In the genomic region with DNA sequence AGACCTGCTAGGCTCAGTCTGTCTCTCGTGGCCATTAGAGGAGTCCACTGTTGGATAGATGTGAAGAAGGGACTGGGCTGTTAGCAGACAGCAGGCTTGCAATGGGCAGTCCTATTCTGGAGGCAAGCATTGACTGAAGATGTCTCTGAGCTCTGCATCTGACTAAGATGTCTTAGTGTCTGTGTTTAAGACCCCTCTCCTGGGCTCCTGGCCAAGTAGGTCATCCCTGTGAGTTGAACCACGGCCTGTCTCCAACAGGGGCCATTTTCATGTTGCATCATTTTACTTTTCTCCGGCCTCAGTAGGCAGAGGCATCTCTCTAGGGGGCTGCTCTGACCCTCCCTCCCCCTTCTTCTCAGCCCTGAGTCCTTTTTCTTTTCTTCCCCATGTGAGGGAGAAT, we compare ENCODE assay signal across 31 mouse cellular contexts. TPM values are rescaled to one million over a fixed set of nuclear protein-coding genes. Genes with fewer than 3 reads are reported as not detected.
DNase-seq lines count a peak whose midpoint lies in the region; ATAC-seq and TF ChIP-seq lines count a peak whose summit lies in the region.
"Had no signal": no experiment of that assay in that cellular context is flagged by ENCODE, and none has a peak within 500 bp of the region (broad histone marks: within the 10 kb centered on the region; RNA-seq: fewer than 3 reads in every experiment).

No protein-coding gene starts in this region.

- no peak for TF ChIP-seq CTCF in embryonic fibroblast, embryonic 13.5 days (IDR thresholded peaks at IDR 0.05; ENCODE audit: borderline replicate concordance, insufficient read depth, low read length)
- TF ChIP-seq CTCF in thymus, adult 2 months (IDR thresholded peaks at IDR 0.05; ENCODE audit: borderline replicate concordance, control insufficient read depth, extremely low read depth, insufficient read depth, low read length, poor library complexity), result no peak

- H3K9ac ChIP-seq in kidney, embryonic 16.5 days (replicated peaks; ENCODE audit: low read length), result no peak overlapping the region
- H3K9ac ChIP-seq: forebrain, embryonic 15.5 days; hindbrain, embryonic 13.5 days; liver, embryonic 12.5 days; liver, postnatal 0 days; neural tube, embryonic 12.5 days had no signal

- no peak overlapping the region for H3K4me3 ChIP-seq in kidney, embryonic 16.5 days (ENCODE audit: low read length)
- no peak overlapping the region for H3K4me3 ChIP-seq in embryonic fibroblast, embryonic 13.5 days (ENCODE audit: insufficient read depth, low read length)
- H3K4me3 ChIP-seq in thymus, adult 2 months (ENCODE audit: control insufficient read depth, insufficient read depth, low read length), result no peak overlapping the region
- H3K4me3 ChIP-seq: forebrain, embryonic 10.5 days; forebrain, embryonic 15.5 days; gastrocnemius, adult 2 months; hindbrain, embryonic 13.5 days; left cerebral cortex, adult 2 months; liver, embryonic 12.5 days; megakaryocyte, embryonic 14.5 days; myocyte; neural tube, embryonic 12.5 days had no signal

- no peaks in the 10 kb centered on the region for H3K36me3 ChIP-seq in kidney, embryonic 16.5 days (ENCODE audit: insufficient read depth, low read length)
- H3K36me3 ChIP-seq in thymus, adult 2 months (ENCODE audit: control insufficient read depth, insufficient read depth, low read length), result no peaks in the 10 kb centered on the region
- H3K36me3 ChIP-seq: forebrain, embryonic 10.5 days; forebrain, embryonic 15.5 days; hindbrain, embryonic 13.5 days; liver, embryonic 12.5 days; neural tube, embryonic 12.5 days had no signal

- 0 out of 2 replicates have a peak, but pooled peaks have one; percentile 31 for ATAC-seq in kidney, embryonic 16.5 days (ENCODE audit: low FRiP score, low TSS enrichment)
- ATAC-seq: CD4-positive, CD25-positive, alpha-beta regulatory T cell, adult 4 months; forebrain, embryonic 15.5 days; liver, embryonic 12.5 days; liver, postnatal 0 days; midbrain, embryonic 16.5 days had no signal

- no peaks in the 10 kb centered on the region for H3K27me3 ChIP-seq in kidney, embryonic 16.5 days (ENCODE audit: insufficient read depth, low read length)
- H3K27me3 ChIP-seq in thymus, adult 2 months (ENCODE audit: control insufficient read depth, insufficient read depth, low read length), result no peaks in the 10 kb centered on the region
- H3K27me3 ChIP-seq: forebrain, embryonic 15.5 days; hindbrain, embryonic 13.5 days; neural tube, embryonic 12.5 days had no signal

- 51% methylated on average over 3 of the region's 3 CpGs for WGBS in kidney, embryonic 16.5 days
- 85% methylated on average over 3 of the region's 3 CpGs for WGBS in thymus, adult 2 months

- peaks cover 19% of the 10 kb centered on the region for H3K4me1 ChIP-seq in kidney, embryonic 16.5 days (ENCODE audit: insufficient read depth, low read length)
- peaks cover 18% of the 10 kb centered on the region for H3K4me1 ChIP-seq in embryonic fibroblast, embryonic 13.5 days (ENCODE audit: control insufficient read depth, insufficient read depth, low read length)
- no peaks in the 10 kb centered on the region for H3K4me1 ChIP-seq in thymus, adult 2 months (replicated peaks; ENCODE audit: control insufficient read depth, insufficient read depth, low read length)
- H3K4me1 ChIP-seq: neural tube, embryonic 12.5 days had no signal

- H3K9me3 ChIP-seq in kidney, embryonic 16.5 days (ENCODE audit: low read length), result no peaks in the 10 kb centered on the region
- H3K9me3 ChIP-seq: forebrain, embryonic 10.5 days; forebrain, embryonic 15.5 days; hindbrain, embryonic 13.5 days; liver, embryonic 12.5 days; neural tube, embryonic 12.5 days had no signal

- no peak for TF ChIP-seq POLR2A in embryonic fibroblast, embryonic 13.5 days (IDR thresholded peaks at IDR 0.05; ENCODE audit: low read depth, low read length)
- no peak for TF ChIP-seq POLR2A in thymus, adult 2 months (IDR thresholded peaks at IDR 0.05; ENCODE audit: control insufficient read depth, extremely low read depth, insufficient read depth, low read length, poor library complexity)

- H3K4me2 ChIP-seq in kidney, embryonic 16.5 days (replicated peaks; ENCODE audit: low read depth, low read length), result no peak overlapping the region
- H3K4me2 ChIP-seq: forebrain, embryonic 15.5 days; heart, embryonic 11.5 days; hindbrain, embryonic 13.5 days; liver, embryonic 12.5 days; neural tube, embryonic 12.5 days had no signal

- H3K27ac ChIP-seq in kidney, embryonic 16.5 days (ENCODE audit: low read length), result peak overlapping the region; percentile 7; the same call in 1 of the 2 replicates
- H3K27ac ChIP-seq in embryonic fibroblast, embryonic 13.5 days (ENCODE audit: insufficient read depth, low read length), result peak overlapping the region; percentile 59
- H3K27ac ChIP-seq in thymus, adult 2 months (ENCODE audit: control insufficient read depth, insufficient read depth, low read length), result no peak overlapping the region
- H3K27ac ChIP-seq: forebrain, embryonic 10.5 days; forebrain, embryonic 15.5 days; gastrocnemius, adult 2 months; hindbrain, embryonic 13.5 days; left cerebral cortex, adult 2 months; liver, embryonic 12.5 days; neural tube, embryonic 12.5 days had no signal

- no peak for DNase-seq in kidney, postnatal 10 days
- DNase-seq in lung, postnatal 10 days, result peak; percentile 25
- no peak for DNase-seq in lung, postnatal 14 days
- DNase-seq in retina, postnatal 7 days (ENCODE audit: low read depth, low spot score), result peak; percentile 17
- no peak for DNase-seq in thymus, adult 2 months
- DNase-seq in layer of hippocampus, postnatal 14 days (ENCODE audit: low spot score in 2 of 2), result no peak
- DNase-seq: adrenal gland, postnatal 14 days; cerebellum, adult 11 months; cerebellum, adult 9-10 months; gastrocnemius, adult 2 months; heart, adult 18-20 months; heart, postnatal 36 days; kidney, adult 8-10 months; kidney, postnatal 25 days; liver, postnatal 0 days; lung, postnatal 36 days; right cerebral cortex, postnatal 14 days; thymus, adult 18-20 months had no signal

RNA-seq across cellular contexts. Expression of a gene that starts 52.8 kb away (rescaled TPM):
- 40.9 and 41.5 TPM in 2 replicates for polyA plus RNA-seq in kidney, embryonic 16.5 days (2015; fragmentation: Nextera tagmentation; extraction: Ambion mirVana)
- polyA plus RNA-seq in embryonic fibroblast, embryonic 13.5 days (2011; ENCODE audit: insufficient read length, low read depth, missing spikeins), result 135 and 188 TPM in 2 replicates
- polyA plus RNA-seq in thymus, adult 2 months (2012; rRNA removed), result 6.7 and 7.2 TPM in 2 replicates
- 10 to 100 TPM; 23.3 to 25.3 TPM for total RNA-seq in layer of hippocampus, postnatal 14 days (2021)
- polyA plus RNA-seq: CD4-positive, CD25-positive, alpha-beta regulatory T cell, adult 4 months had no signal

Comparison
In these comparisons a context has a peak if more than half of its experiments do, and no peak if none do; other contexts are left out.
1. DNase-seq: peak in lung, postnatal 10 days (single experiment) and retina, postnatal 7 days (single experiment); none in kidney, postnatal 10 days (single experiment), lung, postnatal 14 days (single experiment), thymus, adult 2 months (single experiment) and layer of hippocampus, postnatal 14 days (0 of 2).